ENCODE assay signal across 10 mouse cellular contexts in the genomic region with DNA sequence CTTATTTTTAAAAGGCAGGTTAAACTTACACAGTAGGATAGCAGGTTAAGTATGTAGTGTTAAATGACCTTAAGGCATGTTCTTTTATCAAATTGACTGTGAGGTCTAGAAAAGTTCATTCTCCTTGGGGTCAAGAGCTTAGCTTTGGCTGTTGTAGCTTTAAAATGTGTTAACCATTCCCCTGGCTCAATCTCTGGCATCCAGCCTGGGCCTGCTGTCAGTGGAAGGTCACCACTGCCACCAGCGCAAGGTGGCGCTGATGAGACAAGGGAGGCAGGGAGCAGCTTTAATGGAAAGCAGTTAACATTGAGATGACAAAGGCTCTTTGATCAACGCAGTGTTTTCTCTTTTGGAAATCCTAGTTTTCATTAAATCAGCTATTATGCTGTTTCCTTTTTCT. TPM values are rescaled to one million over a fixed set of nuclear protein-coding genes. Genes with fewer than 3 reads are reported as not detected.
A peak's percentile ranks its signal among the peaks of the same experiment; 100 is the strongest.
DNase-seq lines count a peak whose midpoint lies in the region; ATAC-seq and TF ChIP-seq lines count a peak whose summit lies in the region.
"Had no signal": no experiment of that assay in that cellular context is flagged by ENCODE, and none has a peak within 500 bp of the region (broad histone marks: within the 10 kb centered on the region; RNA-seq: fewer than 3 reads in every experiment).

No protein-coding gene starts in this region.

- CTCF ChIA-PET in Patski (lab: Charles Lee), result interaction anchor here (0.9 to 1.5 kb wide), 6 partner anchors 10 to 29 kb away, joined by 3 to 7 read pairs (median 4); a partner anchor contains a TSS

- H3K9ac ChIP-seq in forebrain, embryonic 16.5 days (replicated peaks; ENCODE audit: low read depth, low read length), result no peak overlapping the region

- no peak overlapping the region for H3K27ac ChIP-seq in layer of hippocampus, adult 2 months
- no peak overlapping the region for H3K27ac ChIP-seq in forebrain, embryonic 16.5 days (ENCODE audit: low read length)

- POLR2A ChIA-PET in Patski (lab: Charles Lee), result no interaction called here

- H3K9me3 ChIP-seq in forebrain, embryonic 16.5 days (ENCODE audit: control insufficient read depth, low read length), result no peaks in the 10 kb centered on the region

- H3K4me2 ChIP-seq in forebrain, embryonic 16.5 days (ENCODE audit: low read length), result no peak overlapping the region

- in situ Hi-C loops in Patski (cut with MboI; ENCODE audit: low pct_unique_long_range_greater_than_20kb), result no loop called here

- no peak for DNase-seq in layer of hippocampus, adult 2 months (ENCODE audit: low spot score in 2 of 2)
- DNase-seq in layer of hippocampus, adult 9-10 months (ENCODE audit: low spot score), result no peak
- no peak for DNase-seq in Patski (ENCODE audit: low read depth, low spot score)
- DNase-seq in gastrocnemius, postnatal 25 days, result peak; percentile 25
- DNase-seq in lung, postnatal 25 days (ENCODE audit: low spot score), result peak; percentile 57
- DNase-seq in cerebellum, adult 11 months, result no peak
- DNase-seq in right cerebral cortex, postnatal 14 days, result no peak

- TF ChIP-seq CTCF in layer of hippocampus, adult 2 months (conservative IDR thresholded peaks at IDR 0.05), result peak; percentile 68
- peak; percentile 68 for TF ChIP-seq CTCF in Patski (IDR thresholded peaks at IDR 0.05)

- no peak overlapping the region for H3K4me3 ChIP-seq in layer of hippocampus, adult 2 months
- no peak overlapping the region for H3K4me3 ChIP-seq in forebrain, embryonic 16.5 days (replicated peaks; ENCODE audit: low read length)
- H3K4me3 ChIP-seq: erythroblast, embryonic 14.5 days had no signal

- H3K27me3 ChIP-seq in Patski, result no peaks in the 10 kb centered on the region
- H3K27me3 ChIP-seq in forebrain, embryonic 16.5 days (replicated peaks; ENCODE audit: control insufficient read depth, insufficient read depth, low read length), result no peaks in the 10 kb centered on the region

- H3K36me3 ChIP-seq in forebrain, embryonic 16.5 days (ENCODE audit: control insufficient read depth, insufficient read depth), result no peaks in the 10 kb centered on the region

- no peak for ATAC-seq in Patski
- no peak for ATAC-seq in forebrain, embryonic 16.5 days

- H3K4me1 ChIP-seq in forebrain, embryonic 16.5 days (replicated peaks; ENCODE audit: control insufficient read depth, insufficient read depth, low read length), result peaks cover 3% of the 10 kb centered on the region; the same call in 1 of the 2 replicates

- 60% methylated on average over 3 of the region's 3 CpGs for WGBS in forebrain, embryonic 16.5 days

RNA-seq across cellular contexts. Expression of a gene that starts 13.4 kb away (rescaled TPM):
- total RNA-seq in layer of hippocampus, adult 2 months (2021), result 10 to 100 TPM in 1 of 2 experiments, 1 to 10 TPM in 1; 8.4 to 10.2 TPM
- 6.6 TPM for polyA plus RNA-seq in Patski (2021)
- total RNA-seq in gastrocnemius, postnatal 25 days (2021), result 10 to 100 TPM; 20.8 to 25.0 TPM
- polyA plus RNA-seq in forebrain, embryonic 16.5 days (2015; fragmentation: Nextera tagmentation; extraction: Ambion mirVana), result 15.1 and 21.6 TPM in 2 replicates

RNA-seq across cellular contexts. Expression of a gene that starts 36.3 kb away (rescaled TPM):
- not detected for total RNA-seq in layer of hippocampus, adult 2 months (2021)
- polyA plus RNA-seq in Patski (2021), result not detected
- total RNA-seq in gastrocnemius, postnatal 25 days (2021), result not detected
- polyA plus RNA-seq in forebrain, embryonic 16.5 days (2015; fragmentation: Nextera tagmentation; extraction: Ambion mirVana), result not detected in 2 replicates
- total RNA-seq: layer of hippocampus, postnatal 10 days had no signal
- polyA plus RNA-seq: erythroblast, embryonic 14.5 days had no signal

Comparison
In these comparisons a context has a peak if more than half of its experiments do, and no peak if none do; other contexts are left out.
1. DNase-seq: peak in gastrocnemius, postnatal 25 days (single experiment) and lung, postnatal 25 days (single experiment); none in layer of hippocampus, adult 2 months (0 of 2), layer of hippocampus, adult 9-10 months (single experiment), Patski (single experiment), cerebellum, adult 11 months (single experiment) and right cerebral cortex, postnatal 14 days (single experiment).